Mouse (Mus musculus): ENCODE measurements at regions not wholly inside any gene's neighbourhood (a gene's known extent, or its start where the extent isn't known, plus 50 kb on each side); places are given as distances from the start of the nearest gene placed in this dataset.

GRCm38 (mm10) chr6:7120136-7120535, 164.3 kb downstream of the Sdhaf3 start:
- H3K4me1 ChIP-seq, result no peaks in the 10 kb centered on the region
- ATAC-seq (ENCODE audit: insufficient number of reproducible peaks, insufficient read depth, low FRiP score, low TSS enrichment, low read depth), result no peak
- H3K27ac ChIP-seq, result no peak overlapping the region
- WGBS, result 29% methylated on average over 4 of the region's 4 CpGs
- H3K36me3 ChIP-seq, result no peaks in the 10 kb centered on the region
- H3K4me3 ChIP-seq, result no peak overlapping the region
- no peak overlapping the region for H3K9ac ChIP-seq
- H3K4me2 ChIP-seq, result no peak overlapping the region
- H3K27me3 ChIP-seq, result no peaks in the 10 kb centered on the region
- H3K9me3 ChIP-seq, result no peaks in the 10 kb centered on the region

GRCm38 (mm10) chr6:7133042-7133441, 177.2 kb downstream of the Sdhaf3 start:
- Histone ChIP-seq H3K4me1 (0 out of 2 replicates have a peak, but pooled peaks cover 8% of the 10 kb centered on the region), H3K9me3 (no peaks in the 10 kb centered on the region), H3K27me3 (no peaks in the 10 kb centered on the region), H3K4me3 (no peak overlapping the region), H3K4me2 (no peak overlapping the region), H3K27ac (no peak overlapping the region), H3K36me3 (no peaks in the 10 kb centered on the region), H3K9ac (no peak overlapping the region)
- 96% methylated on average over 11 of the region's 11 CpGs for WGBS
- ATAC-seq (ENCODE audit: insufficient number of reproducible peaks, insufficient read depth, low FRiP score, low TSS enrichment, low read depth), result no peak

- 0 out of 2 replicates have a peak, but pooled peaks cover 8% of the 10 kb centered on the region for H3K4me1 ChIP-seq
- H3K9ac ChIP-seq, result no peak overlapping the region
- no peaks in the 10 kb centered on the region for H3K9me3 ChIP-seq
- no peaks in the 10 kb centered on the region for H3K27me3 ChIP-seq
- no peak for ATAC-seq (ENCODE audit: insufficient number of reproducible peaks, insufficient read depth, low FRiP score, low TSS enrichment, low read depth)
- no peak overlapping the region for H3K27ac ChIP-seq
- no peak overlapping the region for H3K4me3 ChIP-seq
- 37% methylated on average over 4 of the region's 4 CpGs for WGBS
- no peak overlapping the region for H3K4me2 ChIP-seq
- no peaks in the 10 kb centered on the region for H3K36me3 ChIP-seq
These were observed 178.3 kb downstream of the Sdhaf3 start for GRCm38 (mm10) chr6:7134062-7134461.

GRCm38 (mm10) chr6:7134888-7135287, 179.1 kb downstream of the Sdhaf3 start:
- H3K27ac ChIP-seq, result no peak overlapping the region

GRCm38 (mm10) chr6:7181711-7182110, 225.9 kb downstream of the Sdhaf3 start:
- Histone ChIP-seq H3K27me3 (no peaks in the 10 kb centered on the region), H3K4me2 (no peak overlapping the region), H3K9ac (no peak overlapping the region), H3K4me3 (no peak overlapping the region), H3K9me3 (peaks cover 2% of the 10 kb centered on the region; the same call in 1 of the 2 replicates), H3K36me3 (no peaks in the 10 kb centered on the region), H3K4me1 (no peaks in the 10 kb centered on the region), H3K27ac (no peak overlapping the region)
- no peak for ATAC-seq (ENCODE audit: insufficient number of reproducible peaks, insufficient read depth, low FRiP score, low TSS enrichment, low read depth)
- WGBS, result 69% methylated on average over 2 of the region's 2 CpGs

More at GRCm38 (mm10) chr6:7134888-7135287, 179.1 kb downstream of the Sdhaf3 start:
- H3K9me3 ChIP-seq, result no peaks in the 10 kb centered on the region
- H3K4me2 ChIP-seq, result no peak overlapping the region
- H3K4me3 ChIP-seq, result no peak overlapping the region
- no peak for ATAC-seq (ENCODE audit: insufficient number of reproducible peaks, insufficient read depth, low FRiP score, low TSS enrichment, low read depth)
- H3K27me3 ChIP-seq, result no peaks in the 10 kb centered on the region
- H3K9ac ChIP-seq, result no peak overlapping the region
- no peaks in the 10 kb centered on the region for H3K36me3 ChIP-seq
- 0 out of 2 replicates have a peak, but pooled peaks cover 8% of the 10 kb centered on the region for H3K4me1 ChIP-seq
- WGBS, result 83% methylated on average over 1 of the region's 1 CpGs

- WGBS, result 64% methylated on average over 8 of the region's 8 CpGs
- Histone ChIP-seq H3K9me3 (no peaks in the 10 kb centered on the region), H3K27ac (no peak overlapping the region), H3K36me3 (no peaks in the 10 kb centered on the region), H3K4me2 (no peak overlapping the region), H3K27me3 (no peaks in the 10 kb centered on the region), H3K4me1 (no peaks in the 10 kb centered on the region), H3K9ac (no peak overlapping the region), H3K4me3 (no peak overlapping the region)
- ATAC-seq (ENCODE audit: insufficient number of reproducible peaks, insufficient read depth, low FRiP score, low TSS enrichment, low read depth), result no peak
These were observed 243.3 kb downstream of the Sdhaf3 start for GRCm38 (mm10) chr6:7199046-7199599.

GRCm38 (mm10) chr6:7215880-7216279, 260.1 kb downstream of the Sdhaf3 start:
- Histone ChIP-seq H3K4me3 (no peak overlapping the region), H3K27ac (no peak overlapping the region), H3K4me1 (no peaks in the 10 kb centered on the region), H3K4me2 (no peak overlapping the region), H3K27me3 (no peaks in the 10 kb centered on the region), H3K36me3 (no peaks in the 10 kb centered on the region), H3K9ac (no peak overlapping the region), H3K9me3 (no peaks in the 10 kb centered on the region)
- WGBS, result 56% methylated on average over 4 of the region's 4 CpGs
- no peak for ATAC-seq (ENCODE audit: insufficient number of reproducible peaks, insufficient read depth, low FRiP score, low TSS enrichment, low read depth)

- no peak overlapping the region for H3K27ac ChIP-seq
- no peak for ATAC-seq (ENCODE audit: insufficient number of reproducible peaks, insufficient read depth, low FRiP score, low TSS enrichment, low read depth)
- H3K4me3 ChIP-seq, result no peak overlapping the region
- no peaks in the 10 kb centered on the region for H3K27me3 ChIP-seq
- H3K36me3 ChIP-seq, result no peaks in the 10 kb centered on the region
- WGBS, result 61% methylated on average over 7 of the region's 7 CpGs
- H3K9me3 ChIP-seq, result no peaks in the 10 kb centered on the region
- no peaks in the 10 kb centered on the region for H3K4me1 ChIP-seq
- H3K4me2 ChIP-seq, result no peak overlapping the region
- H3K9ac ChIP-seq, result no peak overlapping the region
These were observed 296.5 kb downstream of the Sdhaf3 start for GRCm38 (mm10) chr6:7252286-7252685.

- no peak overlapping the region for H3K9ac ChIP-seq
- H3K4me2 ChIP-seq, result no peak overlapping the region
- no peaks in the 10 kb centered on the region for H3K36me3 ChIP-seq
- no peaks in the 10 kb centered on the region for H3K9me3 ChIP-seq
- no peak overlapping the region for H3K4me3 ChIP-seq
- ATAC-seq (ENCODE audit: insufficient number of reproducible peaks, insufficient read depth, low FRiP score, low TSS enrichment, low read depth), result peak; percentile 20; the same call in 1 of the 2 replicates
- no peaks in the 10 kb centered on the region for H3K27me3 ChIP-seq
- no peak overlapping the region for H3K27ac ChIP-seq
- 41% methylated on average over 4 of the region's 4 CpGs for WGBS
- H3K4me1 ChIP-seq, result no peaks in the 10 kb centered on the region
These were observed 277.2 kb upstream of the Tac1 start for GRCm38 (mm10) chr6:7277431-7277830.

GRCm38 (mm10) chr6:7306956-7307355, 247.7 kb upstream of the Tac1 start:
- no peak overlapping the region for H3K27ac ChIP-seq

GRCm38 (mm10) chr6:7313496-7313895, 241.2 kb upstream of the Tac1 start:
- WGBS, result 69% methylated on average over 3 of the region's 3 CpGs

More at GRCm38 (mm10) chr6:7306956-7307355, 247.7 kb upstream of the Tac1 start:
- H3K9ac ChIP-seq, result no peak overlapping the region
- H3K4me2 ChIP-seq, result no peak overlapping the region
- no peaks in the 10 kb centered on the region for H3K27me3 ChIP-seq
- H3K4me1 ChIP-seq, result no peaks in the 10 kb centered on the region
- H3K36me3 ChIP-seq, result no peaks in the 10 kb centered on the region
- 54% methylated on average over 1 of the region's 1 CpGs for WGBS
- H3K9me3 ChIP-seq, result no peaks in the 10 kb centered on the region
- H3K4me3 ChIP-seq, result no peak overlapping the region
- ATAC-seq (ENCODE audit: insufficient number of reproducible peaks, insufficient read depth, low FRiP score, low TSS enrichment, low read depth), result no peak

GRCm38 (mm10) chr6:7326974-7327373, 227.7 kb upstream of the Tac1 start:
- no peak for ATAC-seq (ENCODE audit: insufficient number of reproducible peaks, insufficient read depth, low FRiP score, low TSS enrichment, low read depth)
- no peaks in the 10 kb centered on the region for H3K4me1 ChIP-seq
- no peak overlapping the region for H3K4me2 ChIP-seq

More at GRCm38 (mm10) chr6:7313496-7313895, 241.2 kb upstream of the Tac1 start:
- Histone ChIP-seq H3K4me1 (no peaks in the 10 kb centered on the region), H3K9me3 (no peaks in the 10 kb centered on the region), H3K27ac (no peak overlapping the region), H3K9ac (no peak overlapping the region), H3K27me3 (no peaks in the 10 kb centered on the region), H3K36me3 (no peaks in the 10 kb centered on the region), H3K4me2 (no peak overlapping the region), H3K4me3 (no peak overlapping the region)
- ATAC-seq (ENCODE audit: insufficient number of reproducible peaks, insufficient read depth, low FRiP score, low TSS enrichment, low read depth), result no peak

More at GRCm38 (mm10) chr6:7326974-7327373, 227.7 kb upstream of the Tac1 start:
- Histone ChIP-seq H3K9ac (no peak overlapping the region), H3K9me3 (no peaks in the 10 kb centered on the region), H3K36me3 (no peaks in the 10 kb centered on the region), H3K27me3 (no peaks in the 10 kb centered on the region), H3K4me3 (no peak overlapping the region), H3K27ac (no peak overlapping the region)
- 46% methylated on average over 4 of the region's 4 CpGs for WGBS

Data from embryonic facial prominence, embryonic 13.5 days (tissue).